9 mouse cellular contexts compared by ENCODE assay signal in the genomic region with DNA sequence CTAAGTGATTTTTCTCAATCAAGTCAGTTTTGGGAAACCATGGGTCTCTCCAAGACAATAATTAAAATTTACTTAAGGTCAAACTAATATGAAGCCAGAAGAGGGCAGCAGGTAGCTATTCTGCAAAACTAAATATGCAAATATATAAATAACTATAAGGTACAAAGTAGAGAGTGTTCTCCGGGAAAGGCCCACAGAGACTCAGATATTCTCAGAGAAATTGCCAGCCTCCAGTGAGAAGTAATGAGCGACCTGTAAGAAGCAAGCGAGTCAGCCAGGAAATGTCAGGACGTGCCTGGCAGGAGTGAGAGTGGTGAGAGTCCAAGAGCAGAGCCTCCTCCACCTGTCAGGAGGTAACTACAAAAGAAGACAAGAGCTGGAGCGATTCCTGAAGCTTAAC. TPM values are rescaled to one million over a fixed set of nuclear protein-coding genes. Genes with fewer than 3 reads are reported as not detected.
A peak's percentile ranks its signal among the peaks of the same experiment; 100 is the strongest.
DNase-seq lines count a peak whose midpoint lies in the region; ATAC-seq lines count a peak whose summit lies in the region.
"Had no signal": no experiment of that assay in that cellular context is flagged by ENCODE, and none has a peak within 500 bp of the region (broad histone marks: within the 10 kb centered on the region; RNA-seq: fewer than 3 reads in every experiment).

No protein-coding gene starts in this region.

- ATAC-seq in heart, embryonic 13.5 days (ENCODE audit: extremely low read depth, insufficient number of reproducible peaks, low FRiP score, low TSS enrichment): no peak

- WGBS in heart, embryonic 13.5 days: 47% methylated on average over 5 of the region's 5 CpGs

- H3K4me3 ChIP-seq in heart, embryonic 13.5 days: no peak overlapping the region
- H3K4me3 ChIP-seq: embryonic facial prominence, embryonic 15.5 days had no signal

- no peaks in the 10 kb centered on the region for H3K36me3 ChIP-seq in heart, embryonic 13.5 days
- H3K36me3 ChIP-seq: embryonic facial prominence, embryonic 15.5 days had no signal

- intact Hi-C loops in heart, postnatal 36 days (cut with DNase I): loop anchor here (1.0 to 2.0 kb wide), 3 partner anchors 38 to 189 kb away; partner anchors contain the start of gene Sh3glb1
- intact Hi-C loops in heart, postnatal 10 days (cut with DNase I): loop anchor here (1.0 to 5.0 kb wide), 2 partner anchors 86 to 191 kb away; partner anchors contain the start of gene Sh3glb1
- intact Hi-C loops in left cerebral cortex, postnatal 25 days (cut with DNase I): loop anchor here (5.0 kb wide), 1 partner anchor 36 kb away; no protein-coding TSS in a partner anchor

- peak overlapping the region; percentile 26; the same call in 1 of the 2 replicates for H3K4me2 ChIP-seq in heart, embryonic 13.5 days
- H3K4me2 ChIP-seq: embryonic facial prominence, embryonic 15.5 days had no signal

- H3K4me1 ChIP-seq in heart, embryonic 13.5 days: peaks cover 28% of the 10 kb centered on the region

- H3K27me3 ChIP-seq in heart, embryonic 13.5 days (replicated peaks): no peaks in the 10 kb centered on the region
- H3K27me3 ChIP-seq: embryonic facial prominence, embryonic 15.5 days had no signal

- no peak for DNase-seq in heart, postnatal 36 days
- DNase-seq in retina, embryonic 14.5 days (ENCODE audit: low spot score): peak; percentile 30
- DNase-seq in retina, postnatal 1 day: no peak
- DNase-seq in heart, postnatal 10 days: peak; percentile 20 to 44
- DNase-seq in frontal cortex, adult 2 months (ENCODE audit: extremely low spot score in 1 of 2, low spot score in 1 of 2): no peak
- DNase-seq in left cerebral cortex, postnatal 25 days (ENCODE audit: low spot score in 2 of 2): no peak
- DNase-seq in T-cell, adult 2 months (ENCODE audit: low spot score): no peak

- no peak overlapping the region for H3K27ac ChIP-seq in heart, embryonic 13.5 days (replicated peaks)
- H3K27ac ChIP-seq: embryonic facial prominence, embryonic 15.5 days had no signal

- no peaks in the 10 kb centered on the region for H3K9me3 ChIP-seq in heart, embryonic 13.5 days
- H3K9me3 ChIP-seq: embryonic facial prominence, embryonic 15.5 days had no signal

- 0 out of 2 replicates have a peak overlapping the region, but pooled peaks have one; percentile 26 for H3K9ac ChIP-seq in heart, embryonic 13.5 days
- H3K9ac ChIP-seq: embryonic facial prominence, embryonic 15.5 days had no signal

RNA-seq across cellular contexts. Expression of gene Hs2st1, which starts 39.0 kb away (rescaled TPM):
- polyA plus RNA-seq in heart, embryonic 13.5 days (2015; fragmentation: Nextera tagmentation; extraction: Ambion mirVana): 6.8 TPM in 2 replicates
- 10 to 100 TPM in 1 of 2 experiments, 1 to 10 TPM in 1; 8.8 to 11.2 TPM for total RNA-seq in heart, postnatal 36 days (2021)
- 10 to 100 TPM; 17.0 to 19.7 TPM for total RNA-seq in heart, postnatal 10 days (2021)
- polyA plus RNA-seq in frontal cortex, adult 2 months (2012; rRNA removed): 21.7 and 22.3 TPM in 2 replicates
- 10 to 100 TPM; 49.4 to 52.5 TPM for total RNA-seq in left cerebral cortex, postnatal 25 days (2021)

RNA-seq across cellular contexts. Expression of gene Selenof, which starts 39.1 kb away (rescaled TPM):
- 425 and 459 TPM in 2 replicates for polyA plus RNA-seq in heart, embryonic 13.5 days (2015; fragmentation: Nextera tagmentation; extraction: Ambion mirVana)
- total RNA-seq in heart, postnatal 36 days (2021): 100 to 1,000 TPM; 134 to 135 TPM
- total RNA-seq in heart, postnatal 10 days (2021): 100 to 1,000 TPM; 208 to 218 TPM
- polyA plus RNA-seq in frontal cortex, adult 2 months (2012; rRNA removed): 267 and 289 TPM in 2 replicates
- total RNA-seq in left cerebral cortex, postnatal 25 days (2021): 100 to 1,000 TPM; 221 to 233 TPM

Comparison
In these comparisons a context has a peak if more than half of its experiments do, and no peak if none do; other contexts are left out.
1. DNase-seq: peak in retina, embryonic 14.5 days (single experiment) and heart, postnatal 10 days (2 of 2); none in heart, postnatal 36 days (0 of 2), retina, postnatal 1 day (single experiment), frontal cortex, adult 2 months (0 of 2), left cerebral cortex, postnatal 25 days (0 of 2) and T-cell, adult 2 months (single experiment).